Mouse (Mus musculus) midbrain, embryonic 10.5 days (tissue): Measurements from ENCODE around the gene Fxr2. TPM values are rescaled to one million over a fixed set of nuclear protein-coding genes. Genes with fewer than 3 reads are reported as not detected.
A peak's percentile ranks its signal among the peaks of the same experiment; 100 is the strongest.

Experiments
- DNase-seq: peaks from one replicate; pipeline ENCODE4 v3.0.0-alpha.2; 2017; ENCODE audit warnings: low spot score
- H3K27ac ChIP-seq: fragments of 300-500 bp; sonication (generic); replicated peaks from 2 replicates; pipeline ENCODE4 v1.5.1; 2016; ENCODE audit warnings: mild to moderate bottlenecking
- H3K27me3 ChIP-seq: fragments of 300-500 bp; sonication (generic); 2 replicates; pipeline ENCODE4 v1.6.1; 2016; ENCODE audit warnings: low read depth, mild to moderate bottlenecking; ENCODE audit not compliant: poor library complexity, severe bottlenecking
- H3K36me3 ChIP-seq: fragments of 300-500 bp; sonication (generic); 2 replicates; pipeline ENCODE4 v1.6.1; 2016; ENCODE audit warnings: mild to moderate bottlenecking, moderate library complexity
- H3K4me1 ChIP-seq: fragments of 300-500 bp; sonication (generic); 2 replicates; pipeline ENCODE4 v1.6.1; 2016
- H3K4me3 ChIP-seq: fragments of 300-500 bp; sonication (generic); 2 replicates; pipeline ENCODE4 v1.5.1; 2016; ENCODE audit warnings: mild to moderate bottlenecking, moderate library complexity
- H3K9me3 ChIP-seq: fragments of 300-500 bp; sonication (generic); replicated peaks from 2 replicates; pipeline ENCODE4 v1.6.1; 2016; ENCODE audit warnings: mild to moderate bottlenecking
- WGBS: fragments of 180-500 bp; shearing (Covaris S2); methylation state at CpG from one replicate; pipeline ENCODE4 v1.1.7; 2016; 5-methylcytosine and 5-hydroxymethylcytosine counted together
- polyA plus RNA-seq: library from polyadenylated mRNA; unstranded; fragments of >200 nt; fragmentation: Nextera tagmentation; extraction: Ambion mirVana; gene quantifications from 2 replicates; pipeline ENCODE4 v1.2.1, GENCODE M21; 2016

Gene Fxr2
- polyA plus RNA-seq, 1 experiment from 2014 or later = 39.1 TPM

DNA sequence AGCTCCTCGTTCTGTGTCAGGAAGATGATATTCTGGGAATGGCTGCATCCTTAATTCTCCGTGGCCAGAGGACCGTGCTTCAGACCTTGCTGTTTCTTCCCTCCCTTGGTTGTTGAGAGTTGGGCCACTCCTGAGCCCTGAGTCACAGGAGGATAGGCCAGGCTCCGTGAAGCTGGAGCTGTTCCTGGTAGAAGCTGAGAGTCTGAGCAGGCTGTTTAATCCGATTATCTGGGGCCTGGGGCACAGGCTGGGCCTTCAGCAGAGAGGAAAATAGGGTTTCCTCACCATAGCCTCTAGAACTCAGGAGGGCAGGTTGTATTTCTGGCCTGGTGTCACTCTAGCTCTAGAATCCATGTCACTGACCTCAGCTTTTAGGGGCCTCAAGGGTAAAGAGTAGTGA lies 20.6 kb downstream of the Fxr2 start:
- DNase-seq = no peak
- no peak overlapping the region; the same call in 1 of the 2 replicates for H3K4me3 ChIP-seq
- H3K4me1 ChIP-seq = peaks cover 39% of the 10 kb centered on the region
- WGBS = 69% methylated on average over 5 of the region's 5 CpGs
- peaks cover 97% of the 10 kb centered on the region for H3K36me3 ChIP-seq
- no peak overlapping the region for H3K27ac ChIP-seq
- H3K27me3 ChIP-seq = no peaks in the 10 kb centered on the region
- H3K9me3 ChIP-seq = no peaks in the 10 kb centered on the region

DNA sequence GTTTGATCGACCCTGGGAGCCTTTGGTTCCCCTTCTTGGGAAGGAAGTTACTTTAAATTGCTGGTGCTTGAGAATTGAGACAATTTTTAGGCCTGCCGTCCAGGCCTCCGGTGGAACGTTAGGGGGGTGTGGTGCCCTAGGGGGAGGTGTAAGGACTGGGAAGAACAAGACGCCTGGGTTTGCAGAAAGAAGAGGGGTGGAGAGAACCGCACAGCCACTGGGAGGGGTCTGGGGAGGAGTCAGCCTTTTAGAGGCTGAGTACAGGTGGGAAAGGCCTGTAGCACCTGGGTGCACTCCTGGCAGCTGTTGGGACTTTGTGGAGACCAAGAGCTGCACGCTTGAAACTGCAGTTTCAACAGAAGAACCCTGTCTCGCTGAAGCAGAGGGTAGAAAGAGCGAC lies 22.0 kb downstream of the Fxr2 start:
- H3K4me3 ChIP-seq = no peak overlapping the region
- no peaks in the 10 kb centered on the region for H3K27me3 ChIP-seq
- H3K36me3 ChIP-seq = peaks cover 96% of the 10 kb centered on the region
- 0 out of 2 replicates have a peak overlapping the region, but pooled peaks have one; percentile 28 for H3K27ac ChIP-seq
- peaks cover 39% of the 10 kb centered on the region for H3K4me1 ChIP-seq
- WGBS = 53% methylated on average over 9 of the region's 9 CpGs
- no peak for DNase-seq
- no peaks in the 10 kb centered on the region for H3K9me3 ChIP-seq

DNA sequence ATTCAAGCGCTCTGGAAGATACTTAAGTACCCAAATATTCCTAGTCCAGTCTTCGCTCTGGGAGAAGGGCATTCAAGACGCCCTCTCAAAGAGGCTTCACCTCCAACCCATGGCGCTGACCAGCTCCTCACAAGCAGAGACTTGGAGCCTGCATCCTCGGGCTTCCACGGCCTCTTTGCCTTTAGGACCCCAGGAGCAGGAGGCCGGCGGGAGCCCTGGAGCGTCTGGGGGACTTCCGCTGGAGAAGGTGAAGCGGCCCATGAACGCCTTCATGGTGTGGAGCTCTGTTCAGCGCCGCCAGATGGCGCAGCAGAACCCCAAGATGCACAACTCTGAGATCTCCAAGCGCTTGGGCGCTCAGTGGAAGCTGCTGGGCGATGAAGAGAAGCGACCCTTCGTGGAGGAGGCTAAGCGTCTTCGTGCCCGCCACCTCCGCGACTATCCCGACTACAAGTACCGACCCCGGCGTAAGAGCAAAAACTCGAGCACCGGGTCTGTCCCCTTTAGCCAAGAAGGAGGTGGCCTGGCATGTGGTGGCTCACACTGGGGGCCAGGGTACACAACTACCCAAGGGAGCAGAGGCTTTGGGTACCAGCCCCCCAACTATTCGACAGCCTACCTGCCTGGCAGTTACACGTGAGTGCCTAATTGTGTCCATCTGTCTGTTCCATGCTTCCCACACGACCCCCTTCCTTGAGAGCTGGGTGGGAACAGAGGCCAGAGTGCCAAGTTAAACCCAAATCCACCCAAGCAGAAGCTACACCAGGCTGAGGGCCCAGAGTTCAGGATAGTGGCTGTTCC lies 22.7 kb downstream of the Fxr2 start, which contains the start of gene Sox15:
Sox15 (plus strand) TSS at position 51 of the 801 bp plus-strand sequence.
- DNase-seq = peak; percentile 73
- Histone ChIP-seq H3K27ac (0 out of 2 replicates have a peak within 1 kb of the TSS, but pooled peaks have one; percentile 28), H3K36me3 (peaks cover 96% of the 10 kb centered on the region), H3K9me3 (no peaks in the 10 kb centered on the region), H3K27me3 (no peaks in the 10 kb centered on the region), H3K4me3 (peak within 1 kb of the TSS; percentile 10; the same call in 1 of the 2 replicates), H3K4me1 (peaks cover 39% of the 10 kb centered on the region)
- 27% methylated on average over 34 of the region's 34 CpGs for WGBS

DNA sequence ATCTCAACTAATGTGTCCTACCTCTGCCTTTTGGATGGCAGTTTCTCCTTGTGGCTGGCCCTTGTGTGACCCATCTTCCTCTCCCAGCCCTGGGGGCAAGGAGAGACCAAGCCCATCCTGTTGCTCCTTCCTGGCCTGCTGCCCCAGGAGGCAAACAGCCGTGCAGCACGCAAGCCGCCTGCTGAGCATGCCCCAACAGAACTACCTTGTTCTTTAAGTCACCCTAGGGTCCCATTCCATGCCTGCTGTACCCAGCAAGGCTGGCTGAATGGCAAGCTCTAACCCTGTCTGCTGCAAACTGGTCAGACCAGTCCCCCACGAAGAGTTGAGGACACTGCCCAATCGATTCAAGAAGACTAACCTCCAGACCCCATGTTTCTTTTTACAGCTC lies 23.3 kb downstream of the Fxr2 start:
- no peak overlapping the region; the same call in 1 of the 2 replicates for H3K4me3 ChIP-seq

DNA sequence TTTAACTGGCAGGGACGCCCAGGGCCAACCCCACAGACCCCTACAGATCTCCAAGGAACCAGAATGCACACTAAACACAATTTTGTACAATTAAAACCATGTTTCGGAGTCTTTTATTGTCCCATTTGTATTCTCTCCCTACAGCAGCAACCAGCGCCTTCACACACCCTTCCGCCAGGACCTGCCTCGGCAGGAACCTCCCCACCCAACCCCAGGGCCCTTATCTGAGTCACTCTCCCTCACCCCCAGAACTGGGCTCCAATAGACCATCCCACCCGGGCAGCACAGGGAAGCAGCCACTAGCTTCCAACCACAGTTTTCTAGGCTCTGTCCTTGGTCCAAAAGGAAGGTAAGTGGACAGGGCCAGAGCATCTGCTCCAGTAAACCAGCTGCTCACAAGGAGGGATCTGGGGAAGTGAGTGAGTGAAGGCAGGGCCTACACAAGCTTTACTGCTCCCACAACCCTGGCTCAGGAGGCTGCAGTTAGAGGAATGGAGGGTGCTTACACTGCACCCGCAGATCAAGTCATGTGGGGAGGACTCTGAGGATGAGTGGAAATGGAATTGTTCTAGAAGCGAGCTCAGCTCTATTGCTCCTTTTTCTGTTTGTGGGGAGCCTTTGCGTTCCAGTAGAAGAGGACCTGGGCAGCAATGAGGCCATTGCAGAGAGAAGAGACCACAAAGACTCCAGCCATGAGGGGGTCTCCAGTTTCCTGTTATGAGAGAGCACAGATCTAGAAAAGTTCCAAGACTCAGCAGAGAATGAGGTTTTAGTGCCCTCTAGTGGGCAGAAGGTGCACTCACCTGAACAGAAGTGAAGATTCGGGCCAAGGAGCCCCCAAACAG lies 24.0 kb downstream of the Fxr2 start:
- Histone ChIP-seq H3K27me3 (no peaks in the 10 kb centered on the region), H3K4me3 (peak overlapping the region; percentile 11; the same call in 1 of the 2 replicates), H3K36me3 (peaks cover 83% of the 10 kb centered on the region), H3K9me3 (no peaks in the 10 kb centered on the region), H3K27ac (no peak overlapping the region), H3K4me1 (peaks cover 49% of the 10 kb centered on the region)
- WGBS = 83% methylated on average over 10 of the region's 10 CpGs
- DNase-seq = peak; percentile 65

More for the DNA sequence above, 23.3 kb downstream of the Fxr2 start:
- DNase-seq = no peak
- no peaks in the 10 kb centered on the region for H3K9me3 ChIP-seq
- peaks cover 91% of the 10 kb centered on the region for H3K36me3 ChIP-seq
- H3K27me3 ChIP-seq = no peaks in the 10 kb centered on the region
- 0 out of 2 replicates have a peak overlapping the region, but pooled peaks have one; percentile 6 for H3K27ac ChIP-seq
- 83% methylated on average over 5 of the region's 5 CpGs for WGBS
- peaks cover 42% of the 10 kb centered on the region for H3K4me1 ChIP-seq

DNA sequence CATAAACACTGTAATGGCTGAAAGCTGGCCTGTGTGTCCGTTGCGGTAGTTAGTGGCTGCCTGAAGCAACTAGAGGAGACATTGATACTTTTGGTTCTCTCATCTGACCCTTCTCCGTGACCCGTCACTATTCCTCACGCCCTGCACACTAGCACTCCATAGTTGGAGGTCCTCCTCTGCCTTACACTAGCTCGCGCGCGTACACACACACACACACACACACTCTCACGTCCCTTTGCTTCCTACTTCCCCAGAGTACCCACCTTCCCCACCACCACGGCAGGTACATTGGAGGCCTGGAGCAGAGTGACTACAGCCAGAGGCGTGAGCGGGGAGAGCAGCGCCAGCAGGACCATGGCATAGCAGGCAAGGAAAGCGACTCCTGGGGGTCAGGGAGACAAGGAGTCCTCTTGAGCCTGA lies 24.7 kb downstream of the Fxr2 start:
- peaks cover 76% of the 10 kb centered on the region for H3K36me3 ChIP-seq
- H3K4me3 ChIP-seq = no peak overlapping the region
- H3K27me3 ChIP-seq = no peaks in the 10 kb centered on the region
- DNase-seq = no peak
- H3K9me3 ChIP-seq = no peaks in the 10 kb centered on the region
- 86% methylated on average over 15 of the region's 15 CpGs for WGBS
- H3K4me1 ChIP-seq = peaks cover 50% of the 10 kb centered on the region
- H3K27ac ChIP-seq = no peak overlapping the region

DNA sequence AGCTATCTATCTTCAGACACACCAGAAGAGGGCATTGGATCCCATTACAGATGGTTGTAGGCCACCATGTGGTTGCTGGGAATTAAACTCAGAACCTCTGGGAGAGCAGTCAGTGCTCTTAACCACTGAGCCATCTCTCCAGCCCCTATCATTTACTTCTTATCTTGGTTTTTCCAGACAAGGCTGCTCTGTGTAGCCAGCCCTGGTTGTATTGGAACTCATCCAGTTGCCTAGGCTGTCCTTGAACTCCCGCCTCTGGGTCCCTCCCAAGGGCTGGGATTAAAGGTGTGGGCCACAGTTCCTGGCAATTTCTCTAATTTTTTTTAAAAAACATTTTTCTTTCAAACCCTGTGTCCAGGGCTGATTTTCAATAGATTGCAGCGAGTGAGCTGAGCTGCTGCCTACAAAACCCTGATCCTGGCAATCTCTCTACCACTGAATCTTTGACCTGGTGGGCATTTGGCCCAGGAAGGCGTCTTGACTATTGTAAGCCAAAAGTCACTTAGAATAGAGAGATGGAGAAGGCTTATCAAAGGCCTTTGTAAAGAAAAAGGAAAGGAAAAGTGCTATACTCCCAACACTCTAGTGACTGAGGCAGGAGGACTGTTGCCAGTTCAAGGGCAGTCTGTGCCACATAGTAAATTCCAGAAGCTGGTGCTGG lies 28.6 kb downstream of the Fxr2 start:
- WGBS = 89% methylated on average over 3 of the region's 3 CpGs
- no peak for DNase-seq
- peaks cover 72% of the 10 kb centered on the region for H3K36me3 ChIP-seq
- peaks cover 31% of the 10 kb centered on the region for H3K4me1 ChIP-seq
- H3K9me3 ChIP-seq = no peaks in the 10 kb centered on the region
- peak overlapping the region; percentile 66 for H3K4me3 ChIP-seq
- H3K27ac ChIP-seq = peak overlapping the region; percentile 96
- no peaks in the 10 kb centered on the region for H3K27me3 ChIP-seq

DNA sequence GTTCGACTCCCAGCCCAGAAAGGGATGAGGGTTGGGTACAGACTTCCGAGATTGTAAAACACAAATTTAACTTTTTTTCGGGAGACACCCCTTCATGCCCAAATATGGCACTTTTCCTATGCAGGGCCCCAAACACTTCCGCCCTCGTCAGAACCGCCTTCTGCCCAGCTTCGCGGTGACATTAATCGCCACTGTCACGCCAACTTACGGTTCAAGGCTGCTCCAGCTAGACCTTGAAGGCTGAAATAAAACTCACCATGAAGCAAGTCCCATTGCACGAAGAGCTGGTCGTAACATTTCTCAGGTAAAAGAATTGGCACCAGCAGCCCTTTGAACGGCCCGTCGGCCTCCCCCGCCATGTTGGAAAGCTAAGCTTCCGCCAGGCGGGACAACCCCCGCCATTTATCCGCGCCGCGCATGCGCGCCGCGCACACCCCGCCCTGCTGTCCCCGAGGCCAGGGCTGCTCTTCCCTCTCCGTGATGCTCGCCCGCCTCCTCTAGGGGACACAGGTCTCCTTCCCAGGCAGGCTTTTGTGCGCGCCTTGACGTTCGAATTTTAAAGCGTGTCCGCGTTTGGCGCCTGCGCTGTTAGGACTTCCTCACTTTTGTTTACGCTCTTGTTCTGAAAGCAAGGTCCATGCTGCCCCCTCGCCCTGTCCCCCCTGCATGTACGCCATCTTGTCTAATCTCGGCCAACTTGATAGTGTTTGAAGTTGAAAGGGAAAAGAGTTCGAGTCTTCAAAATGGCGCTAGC lies 29.6 kb downstream of the Fxr2 start, which contains the start of gene Mpdu1:
Mpdu1 (minus strand) TSS at position 430 of the 754 bp plus-strand sequence.
- DNase-seq = peak; percentile 97
- WGBS = under 1% methylated on average over 48 of the region's 48 CpGs
- H3K27ac ChIP-seq = peak within 1 kb of the TSS; percentile 96
- H3K27me3 ChIP-seq = no peaks in the 10 kb centered on the region
- peak within 1 kb of the TSS; percentile 66 for H3K4me3 ChIP-seq
- H3K4me1 ChIP-seq = peaks cover 25% of the 10 kb centered on the region
- no peaks in the 10 kb centered on the region for H3K9me3 ChIP-seq
- H3K36me3 ChIP-seq = peaks cover 71% of the 10 kb centered on the region

DNA sequence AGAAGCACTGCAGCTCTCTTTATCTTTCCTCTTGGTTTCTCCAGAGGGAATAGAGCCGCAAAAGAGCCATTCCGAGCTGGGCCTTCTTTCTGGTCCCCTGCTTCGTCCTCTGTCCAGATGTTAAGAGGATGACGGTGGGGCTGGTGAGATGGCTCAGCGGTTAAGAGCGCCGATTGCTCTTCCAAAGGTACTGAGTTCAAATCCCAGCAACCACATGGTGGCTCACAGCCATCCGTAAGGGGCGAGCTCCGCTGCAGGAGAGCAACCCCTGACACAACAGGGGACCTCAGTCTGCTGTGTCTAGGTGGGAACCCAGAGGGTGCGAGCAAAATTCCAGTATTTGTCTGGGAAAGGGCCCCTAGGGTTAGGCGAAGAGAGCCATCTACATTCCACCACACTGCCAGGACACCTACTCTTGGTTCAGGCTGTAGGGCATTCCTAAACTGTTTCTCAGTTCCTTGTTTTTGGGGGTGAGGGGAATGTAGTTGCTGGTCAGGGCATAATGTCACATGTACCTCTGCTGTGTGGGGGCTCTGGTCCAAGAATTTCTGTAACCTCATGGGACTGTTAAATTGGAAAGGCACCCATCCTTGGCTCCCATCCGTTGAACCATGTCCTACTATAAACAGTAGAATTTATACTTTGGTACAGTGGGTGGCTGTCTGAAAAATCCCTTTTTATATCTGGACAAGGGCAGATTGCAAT lies 30.3 kb downstream of the Fxr2 start:
- no peak for DNase-seq
- peaks cover 25% of the 10 kb centered on the region for H3K4me1 ChIP-seq
- peak overlapping the region; percentile 66 for H3K4me3 ChIP-seq
- peak overlapping the region; percentile 96 for H3K27ac ChIP-seq
- no peaks in the 10 kb centered on the region for H3K9me3 ChIP-seq
- H3K36me3 ChIP-seq = peaks cover 71% of the 10 kb centered on the region
- H3K27me3 ChIP-seq = no peaks in the 10 kb centered on the region
- WGBS = 68% methylated on average over 13 of the region's 13 CpGs

DNA sequence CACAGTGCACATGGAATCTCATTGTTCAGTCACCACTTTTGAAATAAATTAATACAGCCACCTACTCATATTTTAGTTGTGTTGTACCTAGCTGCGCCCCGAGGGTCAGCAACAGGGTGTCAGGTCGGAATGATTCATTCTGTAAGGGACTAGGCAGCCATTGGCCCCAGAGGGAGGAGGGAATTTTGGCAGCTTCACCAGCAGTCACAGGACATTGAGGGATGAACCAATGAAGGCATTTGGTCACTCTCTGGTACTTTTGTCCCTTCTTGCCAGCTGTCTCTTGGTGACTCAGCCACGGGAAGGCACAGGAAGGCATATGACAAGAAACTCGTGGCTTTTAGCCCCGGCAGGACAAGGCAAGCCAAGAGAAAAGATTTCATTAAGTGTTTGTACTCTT lies 31.0 kb downstream of the Fxr2 start:
- H3K27me3 ChIP-seq = no peaks in the 10 kb centered on the region
- peaks cover 71% of the 10 kb centered on the region for H3K36me3 ChIP-seq
- no peaks in the 10 kb centered on the region for H3K9me3 ChIP-seq
- H3K27ac ChIP-seq = peak overlapping the region; percentile 96
- peaks cover 26% of the 10 kb centered on the region for H3K4me1 ChIP-seq
- no peak for DNase-seq
- WGBS = 90% methylated on average over 6 of the region's 6 CpGs
- peak overlapping the region; percentile 66; the same call in 1 of the 2 replicates for H3K4me3 ChIP-seq

DNA sequence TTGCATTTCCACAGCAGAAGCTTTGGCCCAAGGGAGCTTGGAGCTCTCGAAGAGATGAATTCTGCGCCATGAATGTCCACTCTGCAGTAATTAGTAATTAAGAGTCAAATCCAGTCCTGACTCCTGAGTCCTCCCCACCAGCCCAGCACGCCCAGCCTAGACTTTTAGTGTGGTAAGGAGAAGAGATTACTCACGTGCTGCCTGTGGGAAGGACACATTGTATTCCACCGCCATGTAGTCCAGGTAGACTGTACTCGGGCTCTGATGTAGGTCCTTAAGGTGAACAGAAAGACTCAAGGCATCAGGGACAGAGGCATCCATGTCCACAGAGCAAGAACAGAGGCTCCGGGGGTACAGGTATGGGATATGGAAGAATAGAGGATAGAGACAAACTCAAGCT lies 32.1 kb downstream of the Fxr2 start:
- peaks cover 72% of the 10 kb centered on the region for H3K36me3 ChIP-seq
- H3K9me3 ChIP-seq = no peaks in the 10 kb centered on the region
- H3K27me3 ChIP-seq = no peaks in the 10 kb centered on the region
- H3K4me1 ChIP-seq = peaks cover 35% of the 10 kb centered on the region
- no peak for DNase-seq
- 92% methylated on average over 7 of the region's 7 CpGs for WGBS
- peak overlapping the region; percentile 7; the same call in 1 of the 2 replicates for H3K4me3 ChIP-seq
- no peak overlapping the region for H3K27ac ChIP-seq
